Mouse (Mus musculus) midbrain, embryonic 16.5 days (tissue): ENCODE results near the gene Gm12888. TPM values are rescaled to one million over a fixed set of nuclear protein-coding genes. Genes with fewer than 3 reads are reported as not detected.
"Not testable (repeated sequence)": the region's sequence is repeated elsewhere in the genome, so short reads cannot be mapped to it uniquely, and the experiment has no call there.

Experiments
- ATAC-seq: fragments of 200-750 bp; cut with Nextera tagmentation; 2 replicates; pipeline ENCODE4 v1.8.0; 2017; ENCODE audit warnings: moderate TSS enrichment
- H3K27ac ChIP-seq: fragments of 300-500 bp; sonication (generic); 2 replicates; pipeline ENCODE4 v1.5.1; 2014; ENCODE audit warnings: mild to moderate bottlenecking, low read length, mixed read lengths
- H3K27me3 ChIP-seq: fragments of 300-500 bp; sonication (generic); 2 replicates; pipeline ENCODE4 v1.6.1; 2014; ENCODE audit warnings: low read depth, low read length, mixed read lengths; ENCODE audit not compliant: control insufficient read depth, insufficient read depth
- H3K36me3 ChIP-seq: fragments of 300-500 bp; sonication (generic); 2 replicates; pipeline ENCODE4 v1.6.1; 2014; ENCODE audit warnings: mild to moderate bottlenecking, low read length, moderate library complexity, mixed read lengths; ENCODE audit not compliant: control insufficient read depth, insufficient read depth
- H3K4me1 ChIP-seq: fragments of 300-500 bp; sonication (generic); 2 replicates; pipeline ENCODE4 v1.6.1; 2014; ENCODE audit warnings: mild to moderate bottlenecking, low read length, mixed read lengths; ENCODE audit not compliant: control insufficient read depth, insufficient read depth
- H3K4me2 ChIP-seq: fragments of 300-500 bp; sonication (generic); 2 replicates; pipeline ENCODE4 v1.6.1; 2014; ENCODE audit warnings: mild to moderate bottlenecking, low read length, mixed read lengths
- H3K4me3 ChIP-seq: fragments of 300-500 bp; sonication (generic); 2 replicates; pipeline ENCODE4 v1.5.1; 2014; ENCODE audit warnings: low read depth, mild to moderate bottlenecking, low read length, moderate library complexity, mixed read lengths
- H3K9ac ChIP-seq: fragments of 300-500 bp; sonication (generic); 2 replicates; pipeline ENCODE4 v1.6.1; 2014; ENCODE audit warnings: low read depth, low read length, mixed read lengths
- H3K9me3 ChIP-seq: fragments of 300-500 bp; sonication (generic); replicated peaks from 2 replicates; pipeline ENCODE4 v1.6.1; 2014; ENCODE audit warnings: mild to moderate bottlenecking, low read length, mixed read lengths; ENCODE audit not compliant: control insufficient read depth, poor library complexity, severe bottlenecking
- WGBS: fragments of 180-500 bp; shearing (Covaris S2); extraction: QIAGEN DNeasy Blood & Tissue Kit; methylation state at CpG from one replicate; pipeline ENCODE4 v1.1.7; 2014; 5-methylcytosine and 5-hydroxymethylcytosine counted together
- polyA plus RNA-seq: library from polyadenylated mRNA; unstranded; fragments of >200 nt; fragmentation: Nextera tagmentation; extraction: Ambion mirVana; gene quantifications from 2 replicates; pipeline ENCODE4 v1.2.1, GENCODE M21; 2015

Gm12888 gene
- not detected in 2 replicates for polyA plus RNA-seq

DNA sequence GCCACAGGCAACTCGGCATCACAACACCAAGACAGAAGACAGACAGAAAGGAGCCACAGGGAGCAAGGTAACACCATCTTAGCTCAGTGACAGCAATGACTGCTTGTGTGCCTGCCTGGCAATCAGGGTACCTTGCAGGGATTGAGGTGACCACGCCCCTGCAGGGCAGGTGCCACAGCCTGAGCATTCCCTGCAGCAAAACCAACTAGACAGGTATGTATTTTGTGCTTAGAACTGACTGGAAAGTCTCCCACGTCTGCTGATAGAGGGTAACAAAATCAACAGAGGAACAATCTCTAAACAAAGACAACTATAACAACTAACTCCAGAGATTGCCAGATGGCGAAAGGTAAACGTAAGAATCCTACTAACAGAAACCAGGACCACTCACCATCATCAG, at the start of gene Gm12888:
Gm12888 (minus strand) TSS at position 101 of the 400 bp plus-strand sequence.
- not testable (repeated sequence) for H3K27me3 ChIP-seq, H3K27ac ChIP-seq, ATAC-seq, H3K4me2 ChIP-seq, H3K4me3 ChIP-seq, H3K9me3 ChIP-seq, H3K9ac ChIP-seq, H3K36me3 ChIP-seq, H3K4me1 ChIP-seq
- 54% methylated on average over 3 of the region's 5 CpGs for WGBS

Other genes with a start within 250 kb of the Gm12888 start
- gene Zmpste24, start 226.7 kb downstream of the Gm12888 start, polyA plus RNA-seq = 23.2 and 25.4 TPM in 2 replicates
- not detected in 2 replicates for gene Tmco2, start 215.7 kb downstream of the Gm12888 start, polyA plus RNA-seq
- gene Rlf, start 109.8 kb downstream of the Gm12888 start, polyA plus RNA-seq = 29.3 and 33.4 TPM in 2 replicates
- not detected in 2 replicates for gene Gm12886, start 98.2 kb upstream of the Gm12888 start, polyA plus RNA-seq